Mouse (Mus musculus) yolk sac, embryonic 10.5 days (tissue): Measurements from ENCODE around the gene Dusp28.
A peak's percentile ranks its signal among the peaks of the same experiment; 100 is the strongest.
"Not testable (repeated sequence)": the region's sequence is repeated elsewhere in the genome, so short reads cannot be mapped to it uniquely, and the experiment has no call there.

Experiments used
- DNase-seq: peaks from one replicate; pipeline ENCODE4 v3.0.0-alpha.2; 2017; ENCODE audit warnings: low spot score

The Dusp28 gene

GRCm38 (mm10) chr1:92937797-92938196 is 31.0 kb downstream of the Dusp28 start:
- no peak for DNase-seq

GRCm38 (mm10) chr1:92939746-92940145 is 33.0 kb downstream of the Dusp28 start:
- DNase-seq = no peak

- DNase-seq = no peak
Observed at GRCm38 (mm10) chr1:92943219-92943989, 36.6 kb downstream of the Dusp28 start.

- DNase-seq = no peak
Observed at GRCm38 (mm10) chr1:92947966-92948365, 41.2 kb downstream of the Dusp28 start.

DNA sequence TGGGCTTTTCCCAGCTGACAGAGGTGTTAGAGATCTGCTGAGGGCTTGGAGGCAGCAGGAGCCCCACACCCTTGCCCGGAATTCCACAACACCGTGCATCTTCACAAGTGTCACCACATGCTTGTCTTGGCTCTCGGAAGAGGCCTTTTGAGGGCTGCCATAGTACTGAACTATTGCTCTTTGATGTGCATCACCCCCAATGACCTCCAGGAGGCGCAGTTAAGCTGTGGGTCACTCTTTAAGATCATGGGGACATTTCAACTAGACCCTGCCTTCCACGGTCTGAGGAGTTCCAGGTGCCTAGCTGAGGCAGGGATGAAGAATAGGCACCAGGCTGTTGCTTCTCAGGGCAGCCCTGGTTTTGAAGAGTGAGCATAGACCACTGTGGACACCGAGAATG is 42.6 kb downstream of the Dusp28 start:
- DNase-seq = no peak

- DNase-seq = peak; percentile 54
Observed at GRCm38 (mm10) chr1:92950607-92951006, 43.8 kb downstream of the Dusp28 start, which contains the start of gene Gpr35. Gene Gpr35 (plus strand): TSS chr1:92950865.

- no peak for DNase-seq
Observed at GRCm38 (mm10) chr1:92953641-92954040, 46.9 kb downstream of the Dusp28 start.

DNA sequence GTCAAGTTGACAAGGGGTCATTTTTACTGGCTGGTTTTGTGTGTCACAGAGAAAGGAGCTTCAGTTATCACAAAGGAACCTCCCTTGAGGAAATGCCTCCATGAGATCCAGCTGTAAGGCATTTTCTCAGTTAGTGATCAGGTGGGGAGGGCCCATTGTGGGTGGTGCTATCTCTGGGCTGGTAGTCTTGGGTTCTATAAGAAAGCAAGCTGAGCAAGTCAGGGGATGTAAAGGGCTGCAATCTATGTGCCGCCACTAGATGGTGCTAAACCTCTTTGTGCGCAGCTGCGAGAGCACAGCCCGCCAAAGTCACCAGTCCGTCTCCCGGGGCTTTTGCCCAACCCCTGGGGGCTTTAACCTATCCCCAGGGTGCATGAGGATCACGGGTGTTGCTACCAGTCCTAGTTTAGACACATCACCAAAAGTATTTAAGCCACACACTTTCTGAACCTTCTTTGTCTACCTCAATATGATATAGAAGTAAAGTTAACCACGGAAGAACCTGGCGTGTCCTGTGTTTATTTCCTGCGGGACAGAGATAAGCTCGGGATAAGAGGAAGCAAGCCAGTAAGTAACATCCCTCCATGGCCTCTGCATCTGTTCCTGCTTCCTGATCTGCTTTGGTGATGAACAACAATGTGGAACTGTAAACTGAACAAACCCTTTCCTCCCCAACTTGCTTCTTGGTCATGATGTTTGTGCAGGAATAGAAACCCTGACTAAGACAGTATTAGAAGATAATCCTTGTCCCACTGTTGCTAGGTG is 50.0 kb downstream of the Dusp28 start:
- DNase-seq = not testable (repeated sequence)
